Comparison of ENCODE assay signal across 36 mouse cellular contexts in genomic region chr2:14126387-14126786, GRCm38 (mm10). TPM values are rescaled to one million over a fixed set of nuclear protein-coding genes. Genes with fewer than 3 reads are reported as not detected.
"Had no signal": no experiment of that assay in that cellular context is flagged by ENCODE, and none has a peak within 500 bp of the region (broad histone marks: within the 10 kb centered on the region; RNA-seq: fewer than 3 reads in every experiment).

No protein-coding gene starts in this region.

- H3K4me3 ChIP-seq: limb, embryonic 10.5 days; limb, embryonic 12.5 days; limb, embryonic 13.5 days; limb, embryonic 15.5 days; liver, embryonic 12.5 days; liver, embryonic 13.5 days; liver, embryonic 15.5 days; lung, embryonic 15.5 days; megakaryocyte, embryonic 14.5 days; midbrain, embryonic 10.5 days; midbrain, embryonic 12.5 days; midbrain, embryonic 13.5 days; midbrain, embryonic 15.5 days; myocyte; neural tube, embryonic 12.5 days had no signal

- H3K9me3 ChIP-seq: limb, embryonic 10.5 days; limb, embryonic 12.5 days; limb, embryonic 13.5 days; limb, embryonic 15.5 days; liver, embryonic 12.5 days; liver, embryonic 13.5 days; liver, embryonic 15.5 days; lung, embryonic 15.5 days; megakaryocyte, embryonic 14.5 days; midbrain, embryonic 10.5 days; midbrain, embryonic 12.5 days; midbrain, embryonic 13.5 days; midbrain, embryonic 15.5 days; neural tube, embryonic 12.5 days had no signal

- DNase-seq: left cerebral cortex, postnatal 4 days; liver; liver, embryonic 13.5 days; liver, postnatal 0 days; lung, adult 18-20 months; lung, adult 2 months; lung, embryonic 14.5 days; lung, postnatal 10 days; lung, postnatal 14 days; lung, postnatal 36 days; lung, postnatal 4 days; midbrain, embryonic 14.5 days had no signal

- ATAC-seq: liver, embryonic 12.5 days; liver, postnatal 0 days; lung, postnatal 0 days; midbrain, embryonic 13.5 days; midbrain, embryonic 15.5 days; midbrain, embryonic 16.5 days had no signal

- H3K27me3 ChIP-seq: limb, embryonic 12.5 days; limb, embryonic 13.5 days; limb, embryonic 15.5 days; liver, embryonic 12.5 days; liver, embryonic 13.5 days; liver, embryonic 15.5 days; lung, embryonic 15.5 days; megakaryocyte, embryonic 14.5 days; midbrain, embryonic 12.5 days; midbrain, embryonic 13.5 days; midbrain, embryonic 15.5 days; neural tube, embryonic 12.5 days had no signal

- H3K4me1 ChIP-seq: liver, embryonic 12.5 days; liver, embryonic 15.5 days; lung, embryonic 15.5 days; midbrain, embryonic 13.5 days; midbrain, embryonic 15.5 days; neural tube, embryonic 12.5 days had no signal

RNA-seq across cellular contexts. Expression of gene Tmem236, which starts 47.9 kb away (rescaled TPM):
- total RNA-seq: left cerebral cortex, postnatal 14 days; liver, adult 2 months; megakaryocyte-erythroid progenitor cell, adult 5-6 weeks; monocyte, adult 5-6 weeks had no signal
- polyA plus RNA-seq: limb, embryonic 10.5 days; limb, embryonic 11.5 days; limb, embryonic 12.5 days; liver, adult 2 months; liver, embryonic 11.5 days; liver, embryonic 12.5 days; liver, embryonic 13.5 days; liver, postnatal 0 days; lung, adult 2 months; lung, embryonic 14.5 days; lung, embryonic 15.5 days; macrophage; midbrain, embryonic 13.5 days; neural tube, embryonic 11.5 days had no signal
